Mouse (Mus musculus) hindbrain, postnatal 0 days (tissue): ENCODE results near the gene Stag1. TPM values are rescaled to one million over a fixed set of nuclear protein-coding genes. Genes with fewer than 3 reads are reported as not detected.
"Not testable (repeated sequence)": the region's sequence is repeated elsewhere in the genome, so short reads cannot be mapped to it uniquely, and the experiment has no call there.

ENCODE experiments used
- ATAC-seq: fragments of 200-750 bp; cut with Nextera tagmentation; 2 replicates; pipeline ENCODE4 v1.8.0; 2017; ENCODE audit warnings: mild to moderate bottlenecking, moderate TSS enrichment, moderate library complexity
- DNase-seq: peaks from one replicate; pipeline ENCODE4 v3.0.0-alpha.2; 2015; ENCODE audit warnings: low spot score
- H3K27ac ChIP-seq: fragments of 300-500 bp; sonication (generic); 2 replicates; pipeline ENCODE4 v1.5.1; 2014; ENCODE audit warnings: mild to moderate bottlenecking
- H3K27me3 ChIP-seq: fragments of 300-500 bp; sonication (generic); 2 replicates; pipeline ENCODE4 v1.6.1; 2014; ENCODE audit warnings: low read length, mixed read lengths; ENCODE audit not compliant: insufficient read depth
- H3K36me3 ChIP-seq: fragments of 300-500 bp; sonication (generic); 2 replicates; pipeline ENCODE4 v1.6.1; 2014; ENCODE audit warnings: low read length, mixed read lengths; ENCODE audit not compliant: insufficient read depth
- H3K4me1 ChIP-seq: fragments of 300-500 bp; sonication (generic); 2 replicates; pipeline ENCODE4 v1.6.1; 2014; ENCODE audit warnings: antibody characterized with exemption, low read length, mixed read lengths; ENCODE audit not compliant: insufficient read depth
- H3K4me2 ChIP-seq: fragments of 300-500 bp; sonication (generic); 2 replicates; pipeline ENCODE4 v1.6.1; 2014; ENCODE audit warnings: low read depth, mild to moderate bottlenecking, low read length, moderate library complexity, mixed read lengths
- H3K4me3 ChIP-seq: fragments of 300-500 bp; sonication (generic); 2 replicates; pipeline ENCODE4 v1.5.1; 2014; ENCODE audit warnings: low read length
- H3K9ac ChIP-seq: fragments of 300-500 bp; sonication (generic); replicated peaks from 2 replicates; pipeline ENCODE4 v1.6.1; 2014; ENCODE audit warnings: mild to moderate bottlenecking, low read length, moderate library complexity, mixed read lengths
- H3K9me3 ChIP-seq: fragments of 300-500 bp; sonication (generic); 2 replicates; pipeline ENCODE4 v1.6.1; 2016; ENCODE audit warnings: low read length, mixed read lengths
- CTCF ChIP-seq: IDR thresholded peaks from 2 replicates; pipeline ENCODE4 v1.5.1; 2016; ENCODE audit warnings: antibody characterized with exemption, control low read depth, low read depth
- WGBS: fragments of 180-500 bp; shearing (Covaris S2); extraction: QIAGEN DNeasy Blood & Tissue Kit; methylation state at CpG from one replicate; pipeline ENCODE4 v1.1.7; 2014; 5-methylcytosine and 5-hydroxymethylcytosine counted together
- polyA plus RNA-seq: library from polyadenylated mRNA; unstranded; fragments of >200 nt; fragmentation: Nextera tagmentation; extraction: Ambion mirVana; gene quantifications from 2 replicates; pipeline ENCODE4 v1.2.1, GENCODE M21; 2015
- total RNA-seq: library from RNA; depleted of rRNA; stranded (reverse); fragments of >200 nt; gene quantifications from 2 replicates; pipeline ENCODE4 v1.2.3, GENCODE M21; 2014

Gene Stag1
- total and polyA plus RNA-seq, 2 experiments from 2014 or later: 26.1 to 33.9 TPM

GRCm38 (mm10) chr9:100736646-100737031, 139.0 kb downstream of the Stag1 start:
- H3K27me3 ChIP-seq: no peaks in the 10 kb centered on the region
- H3K4me2 ChIP-seq: no peak overlapping the region
- ATAC-seq (no peak), DNase-seq (no peak)
- no peaks in the 10 kb centered on the region for H3K9me3 ChIP-seq
- no peak overlapping the region for H3K9ac ChIP-seq
- H3K4me3 ChIP-seq: no peak overlapping the region
- no peaks in the 10 kb centered on the region for H3K4me1 ChIP-seq
- no peak for TF ChIP-seq CTCF
- H3K36me3 ChIP-seq: no peaks in the 10 kb centered on the region
- H3K27ac ChIP-seq: no peak overlapping the region

- WGBS: 80% methylated on average over 2 of the region's 2 CpGs
- H3K4me3 ChIP-seq, H3K9ac ChIP-seq, H3K36me3 ChIP-seq, H3K27ac ChIP-seq, ATAC-seq, DNase-seq, H3K9me3 ChIP-seq, H3K4me1 ChIP-seq, H3K27me3 ChIP-seq, H3K4me2 ChIP-seq: not testable (repeated sequence)
These were observed 179.6 kb downstream of the Stag1 start for GRCm38 (mm10) chr9:100777238-100777637.

GRCm38 (mm10) chr9:100865984-100866383, 268.4 kb downstream of the Stag1 start:
- Histone ChIP-seq H3K9me3 (no peaks in the 10 kb centered on the region), H3K36me3 (no peaks in the 10 kb centered on the region), H3K4me3 (no peak overlapping the region), H3K9ac (no peak overlapping the region), H3K4me2 (no peak overlapping the region), H3K27ac (no peak overlapping the region), H3K27me3 (no peaks in the 10 kb centered on the region), H3K4me1 (no peaks in the 10 kb centered on the region)
- DNase-seq: no peak
- ATAC-seq: no peak
- TF ChIP-seq CTCF: no peak
- WGBS: 85% methylated on average over 4 of the region's 4 CpGs

GRCm38 (mm10) chr9:100869635-100870034, 272.0 kb downstream of the Stag1 start:
- Histone ChIP-seq H3K4me3 (no peak overlapping the region), H3K27me3 (no peaks in the 10 kb centered on the region), H3K9me3 (no peaks in the 10 kb centered on the region), H3K9ac (no peak overlapping the region), H3K27ac (no peak overlapping the region), H3K36me3 (no peaks in the 10 kb centered on the region), H3K4me2 (no peak overlapping the region), H3K4me1 (no peaks in the 10 kb centered on the region)
- no peak for DNase-seq
- TF ChIP-seq CTCF: no peak
- no peak for ATAC-seq

GRCm38 (mm10) chr9:100896111-100896510, 298.5 kb downstream of the Stag1 start:
- no peaks in the 10 kb centered on the region for H3K9me3 ChIP-seq
- no peak for ATAC-seq

GRCm38 (mm10) chr9:100898042-100898441, 300.4 kb downstream of the Stag1 start:
- Histone ChIP-seq H3K4me2 (no peak overlapping the region), H3K36me3 (no peaks in the 10 kb centered on the region), H3K27ac (no peak overlapping the region), H3K9ac (no peak overlapping the region), H3K27me3 (no peaks in the 10 kb centered on the region), H3K4me1 (no peaks in the 10 kb centered on the region), H3K4me3 (no peak overlapping the region), H3K9me3 (no peaks in the 10 kb centered on the region)
- no peak for ATAC-seq
- peak; percentile 9 for DNase-seq
- TF ChIP-seq CTCF: no peak; the same call in 1 of the 2 replicates
- WGBS: 81% methylated on average over 4 of the region's 4 CpGs

More at GRCm38 (mm10) chr9:100896111-100896510, 298.5 kb downstream of the Stag1 start:
- H3K4me3 ChIP-seq: no peak overlapping the region
- H3K36me3 ChIP-seq: no peaks in the 10 kb centered on the region
- WGBS: 91% methylated on average over 1 of the region's 1 CpGs
- no peaks in the 10 kb centered on the region for H3K27me3 ChIP-seq
- no peak overlapping the region for H3K4me2 ChIP-seq
- no peak overlapping the region for H3K27ac ChIP-seq
- H3K4me1 ChIP-seq: no peaks in the 10 kb centered on the region
- DNase-seq: no peak
- TF ChIP-seq CTCF: no peak
- no peak overlapping the region for H3K9ac ChIP-seq

GRCm38 (mm10) chr9:100910352-100910751, 312.8 kb downstream of the Stag1 start:
- Histone ChIP-seq H3K9ac (no peak overlapping the region), H3K36me3 (peaks cover 10% of the 10 kb centered on the region), H3K27ac (no peak overlapping the region), H3K4me2 (no peak overlapping the region), H3K4me3 (no peak overlapping the region), H3K9me3 (no peaks in the 10 kb centered on the region), H3K4me1 (no peaks in the 10 kb centered on the region), H3K27me3 (no peaks in the 10 kb centered on the region)
- DNase-seq: no peak
- no peak for ATAC-seq
- peak; percentile 23; the same call in 1 of the 2 replicates for TF ChIP-seq CTCF
